Mouse (Mus musculus): ENCODE results near the gene Rcor3.

The Rcor3 gene

GRCm38 (mm10) chr1:192137926-192138910 lies at the start of gene Rcor3:
Gene Rcor3 (minus strand): TSS chr1:192138062.
- peak; percentile 86 for DNase-seq (ENCODE audit: low spot score)

- DNase-seq (ENCODE audit: low spot score) = no peak
These were observed 43.9 kb upstream of the Rcor3 start for GRCm38 (mm10) chr1:192181696-192182257.

- no peak for DNase-seq (ENCODE audit: low spot score)
These were observed 42.0 kb upstream of the Rcor3 start for GRCm38 (mm10) chr1:192179877-192180276.

- no peak for DNase-seq (ENCODE audit: low spot score)
These were observed 33.6 kb upstream of the Rcor3 start for GRCm38 (mm10) chr1:192171477-192171876.

GRCm38 (mm10) chr1:192151179-192151578 lies 13.3 kb upstream of the Rcor3 start:
- DNase-seq (ENCODE audit: low spot score) = no peak

GRCm38 (mm10) chr1:192140313-192140712 lies 2.5 kb upstream of the Rcor3 start:
- no peak for DNase-seq (ENCODE audit: low spot score)

GRCm38 (mm10) chr1:192137291-192137925 lies 454 bp downstream of the Rcor3 start:
- DNase-seq (ENCODE audit: low spot score) = no peak

- peak; percentile 82 for DNase-seq (ENCODE audit: low spot score)
These were observed 1.1 kb downstream of the Rcor3 start for GRCm38 (mm10) chr1:192136561-192137290.

GRCm38 (mm10) chr1:192130202-192130601 lies 7.7 kb downstream of the Rcor3 start:
- no peak for DNase-seq (ENCODE audit: low spot score)

- no peak for DNase-seq (ENCODE audit: low spot score)
These were observed 9.5 kb downstream of the Rcor3 start for GRCm38 (mm10) chr1:192128343-192128742.

- DNase-seq (ENCODE audit: low spot score) = no peak
These were observed 12.1 kb downstream of the Rcor3 start for GRCm38 (mm10) chr1:192125761-192126160.

- DNase-seq (ENCODE audit: low spot score) = no peak
These were observed 21.6 kb downstream of the Rcor3 start for GRCm38 (mm10) chr1:192116262-192116661.

- DNase-seq (ENCODE audit: low spot score) = no peak
These were observed 22.5 kb downstream of the Rcor3 start for GRCm38 (mm10) chr1:192115378-192115777.

- no peak for DNase-seq (ENCODE audit: low spot score)
These were observed 28.7 kb downstream of the Rcor3 start for GRCm38 (mm10) chr1:192109169-192109568.

GRCm38 (mm10) chr1:192107352-192107751 lies 30.5 kb downstream of the Rcor3 start:
- no peak for DNase-seq (ENCODE audit: low spot score)

- no peak for DNase-seq (ENCODE audit: low spot score)
These were observed 31.9 kb downstream of the Rcor3 start for GRCm38 (mm10) chr1:192105902-192106389.

- DNase-seq (ENCODE audit: low spot score) = no peak
These were observed 33.8 kb downstream of the Rcor3 start for GRCm38 (mm10) chr1:192104021-192104420.

GRCm38 (mm10) chr1:192103176-192103575 lies 34.7 kb downstream of the Rcor3 start:
- no peak for DNase-seq (ENCODE audit: low spot score)

- no peak for DNase-seq (ENCODE audit: low spot score)
These were observed 36.5 kb downstream of the Rcor3 start for GRCm38 (mm10) chr1:192101359-192101758.

- no peak for DNase-seq (ENCODE audit: low spot score)
These were observed 37.1 kb downstream of the Rcor3 start for GRCm38 (mm10) chr1:192100742-192101141.

GRCm38 (mm10) chr1:192095626-192096025 lies 42.2 kb downstream of the Rcor3 start:
- DNase-seq (ENCODE audit: low spot score) = no peak

Data from ovary, postnatal 36 days (tissue).